Mouse (Mus musculus) bone marrow, adult 2 months (tissue): ENCODE measurements around the gene Fam174a.

Experiments
- CTCF ChIP-seq: fragments of 200-500 bp; IDR thresholded peaks from 2 replicates; pipeline ENCODE4 v1.5.1; 2011; ENCODE audit warnings: low read length, control low read depth; ENCODE audit not compliant: control insufficient read depth, insufficient read depth
- POLR2A ChIP-seq: fragments of 200-500 bp; IDR thresholded peaks from 2 replicates; pipeline ENCODE4 v1.6.1; 2011; ENCODE audit warnings: low read depth, mild to moderate bottlenecking, control low read depth, low read length, borderline replicate concordance; ENCODE audit not compliant: control insufficient read depth

GRCm38 (mm10) chr1:95367748-95368147 is 54.3 kb downstream of the Fam174a start:
- TF ChIP-seq CTCF (no peak), POLR2A (no peak)
